Mouse (Mus musculus) forebrain, embryonic 16.5 days (tissue): ENCODE results near the gene Anxa3. TPM values are rescaled to one million over a fixed set of nuclear protein-coding genes. Genes with fewer than 3 reads are reported as not detected.

Experiments used
- polyA plus RNA-seq: library from polyadenylated mRNA; unstranded; fragments of >200 nt; fragmentation: Nextera tagmentation; extraction: Ambion mirVana; gene quantifications from 2 replicates; pipeline ENCODE4 v1.2.1, GENCODE M21; 2015

The Anxa3 gene
- polyA plus RNA-seq, 1 experiment from 2014 or later, result 25.0 TPM

Other genes starting within 250 kb of the Anxa3 start
- gene Bmp2k, start 204.3 kb downstream of the Anxa3 start, polyA plus RNA-seq, result 7.2 and 8.3 TPM in 2 replicates